In the genomic region with DNA sequence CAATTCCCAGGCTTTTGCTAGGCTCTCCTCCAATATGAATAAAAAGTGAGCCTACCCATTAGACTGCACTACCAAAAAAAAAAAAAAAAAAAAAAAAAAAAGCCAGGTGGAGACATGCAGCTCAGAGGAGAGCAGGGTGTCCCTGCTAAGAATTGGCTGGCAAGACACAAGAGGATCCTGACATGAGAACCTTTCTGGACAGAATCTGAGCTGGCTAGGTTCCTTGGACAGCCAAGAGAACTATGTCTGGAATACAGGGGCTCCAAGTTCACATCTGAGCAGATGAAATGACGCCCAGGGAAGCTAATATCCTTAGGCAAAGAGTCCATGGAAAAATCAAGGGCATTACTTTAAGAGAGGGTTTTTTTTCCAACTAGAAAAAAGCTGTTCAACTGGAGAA, we compare ENCODE assay signal across 11 mouse cellular contexts.
"Had no signal": no experiment of that assay in that cellular context is flagged by ENCODE, and none has a peak within 500 bp of the region (broad histone marks: within the 10 kb centered on the region; RNA-seq: fewer than 3 reads in every experiment).

No protein-coding gene starts in this region.

- H3K4me2 ChIP-seq: liver, embryonic 11.5 days; liver, embryonic 15.5 days; midbrain, embryonic 13.5 days had no signal

- H3K4me1 ChIP-seq: limb, embryonic 10.5 days; liver, embryonic 15.5 days had no signal

- H3K27me3 ChIP-seq: liver, embryonic 15.5 days; midbrain, embryonic 13.5 days had no signal

- DNase-seq: kidney, postnatal 25 days; lung, adult 2 months; lung, postnatal 36 days; right cerebral cortex, postnatal 14 days; thymus, postnatal 36 days had no signal

- H3K27ac ChIP-seq: left cerebral cortex, adult 2 months; limb, embryonic 10.5 days; liver, embryonic 15.5 days; midbrain, embryonic 13.5 days had no signal

- ATAC-seq: lung, postnatal 0 days; midbrain, embryonic 13.5 days had no signal

- H3K9me3 ChIP-seq: limb, embryonic 10.5 days; liver, embryonic 15.5 days; midbrain, embryonic 13.5 days had no signal

- H3K9ac ChIP-seq: liver, embryonic 15.5 days; midbrain, embryonic 13.5 days had no signal

- H3K4me3 ChIP-seq: left cerebral cortex, adult 2 months; limb, embryonic 10.5 days; liver, embryonic 15.5 days; midbrain, embryonic 13.5 days had no signal

- H3K36me3 ChIP-seq: limb, embryonic 10.5 days; liver, embryonic 15.5 days; midbrain, embryonic 13.5 days had no signal
